Mouse (Mus musculus) intestine, postnatal 0 days (tissue): ENCODE measurements at regions not wholly inside any gene's neighbourhood (a gene's known extent, or its start where the extent isn't known, plus 50 kb on each side); places are given as distances from the start of the nearest gene placed in this dataset.
"Not testable (repeated sequence)": the region's sequence is repeated elsewhere in the genome, so short reads cannot be mapped to it uniquely, and the experiment has no call there.

Experiments used
- ATAC-seq: fragments of 200-750 bp; cut with Nextera tagmentation; 2 replicates; pipeline ENCODE4 v1.8.0; 2017; ENCODE audit warnings: mild to moderate bottlenecking, moderate TSS enrichment, moderate library complexity
- H3K27ac ChIP-seq: fragments of 300-500 bp; sonication (generic); 2 replicates; pipeline ENCODE4 v1.5.1; 2014; ENCODE audit warnings: mild to moderate bottlenecking, low read depth, low read length, moderate library complexity
- H3K27me3 ChIP-seq: fragments of 300-500 bp; sonication (generic); replicated peaks from 2 replicates; pipeline ENCODE4 v1.6.1; 2014; ENCODE audit warnings: low read length, mixed read lengths; ENCODE audit not compliant: control insufficient read depth, insufficient read depth
- H3K36me3 ChIP-seq: fragments of 300-500 bp; sonication (generic); 2 replicates; pipeline ENCODE4 v1.6.1; 2014; ENCODE audit warnings: mild to moderate bottlenecking, moderate library complexity; ENCODE audit not compliant: control insufficient read depth, insufficient read depth
- H3K4me1 ChIP-seq: fragments of 300-500 bp; sonication (generic); replicated peaks from 2 replicates; pipeline ENCODE4 v1.6.1; 2014; ENCODE audit warnings: antibody characterized with exemption, low read length, mixed read lengths; ENCODE audit not compliant: control insufficient read depth, insufficient read depth
- H3K4me2 ChIP-seq: fragments of 300-500 bp; sonication (generic); replicated peaks from 2 replicates; pipeline ENCODE4 v1.6.1; 2014; ENCODE audit warnings: low read depth, mild to moderate bottlenecking, moderate library complexity
- H3K4me3 ChIP-seq: fragments of 300-500 bp; sonication (generic); 2 replicates; pipeline ENCODE4 v1.5.1; 2014; ENCODE audit warnings: low read depth, low read length
- H3K9ac ChIP-seq: fragments of 300-500 bp; sonication (generic); 2 replicates; pipeline ENCODE4 v1.6.1; 2014; ENCODE audit warnings: mild to moderate bottlenecking, low read depth, low read length
- H3K9me3 ChIP-seq: fragments of 300-500 bp; sonication (generic); 2 replicates; pipeline ENCODE4 v1.6.1; 2016; ENCODE audit warnings: mixed run types; ENCODE audit not compliant: control insufficient read depth
- CTCF ChIP-seq: sonication (generic); IDR thresholded peaks from 2 replicates; pipeline ENCODE4 v1.5.1; 2016; ENCODE audit warnings: low read depth, mild to moderate bottlenecking, control low read depth, antibody characterized with exemption, moderate library complexity
- WGBS: fragments of 180-500 bp; shearing (Covaris S2); extraction: QIAGEN DNeasy Blood & Tissue Kit; methylation state at CpG from one replicate; pipeline ENCODE4 v1.1.7; 2014; 5-methylcytosine and 5-hydroxymethylcytosine counted together

GRCm38 (mm10) chr9:12784241-12785010 lies 461.2 kb downstream of the Jrkl start:
- Histone ChIP-seq H3K4me1 (no peaks in the 10 kb centered on the region), H3K9ac (no peak overlapping the region), H3K9me3 (no peaks in the 10 kb centered on the region), H3K36me3 (no peaks in the 10 kb centered on the region), H3K4me3 (no peak overlapping the region), H3K4me2 (no peak overlapping the region), H3K27ac (no peak overlapping the region), H3K27me3 (no peaks in the 10 kb centered on the region)
- 66% methylated on average over 5 of the region's 5 CpGs for WGBS
- no peak for TF ChIP-seq CTCF
- peak; percentile 81 for ATAC-seq

- H3K4me2 ChIP-seq, H3K36me3 ChIP-seq, H3K27me3 ChIP-seq, H3K4me1 ChIP-seq, ATAC-seq, H3K27ac ChIP-seq, H3K9me3 ChIP-seq, H3K9ac ChIP-seq, H3K4me3 ChIP-seq: not testable (repeated sequence)
- 70% methylated on average over 10 of the region's 10 CpGs for WGBS
Measured at GRCm38 (mm10) chr9:12753780-12754179, 491.8 kb downstream of the Jrkl start.
